Mouse (Mus musculus): ENCODE results near the gene Ccer2.

DNA sequence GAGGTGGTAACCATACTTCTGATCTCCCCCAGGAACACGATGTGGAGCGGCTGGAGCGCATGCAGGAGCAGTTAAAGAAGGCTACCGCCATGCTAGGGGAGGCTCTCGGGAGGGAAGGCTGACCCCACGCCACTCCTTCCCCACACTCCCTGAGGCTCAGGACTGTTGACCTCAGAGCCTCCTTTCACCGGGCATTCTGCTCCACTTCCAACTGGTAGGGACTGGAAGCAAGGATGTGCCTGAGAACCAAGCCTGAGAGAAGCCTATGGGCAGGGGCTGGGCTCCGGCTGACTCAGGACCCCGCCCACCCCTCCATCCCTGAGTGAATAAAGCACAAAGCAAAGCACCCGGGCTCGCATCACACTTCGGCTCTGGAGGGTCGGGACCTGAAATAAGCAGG lies 2.6 kb downstream of the Ccer2 start:
- TF ChIP-seq CTCF (IDR thresholded peaks at IDR 0.05; ENCODE audit: control insufficient read depth, insufficient read depth, low read length): no peak
- no peak for TF ChIP-seq POLR2A (IDR thresholded peaks at IDR 0.05; ENCODE audit: borderline replicate concordance, control insufficient read depth, low read depth, low read length)
